Mouse (Mus musculus) Patski (cell line): Measurements from ENCODE around the gene Tub. TPM values are rescaled to one million over a fixed set of nuclear protein-coding genes. Genes with fewer than 3 reads are reported as not detected.
A peak's percentile ranks its signal among the peaks of the same experiment; 100 is the strongest.

Source experiments
- ATAC-seq: fragments of 100-300 bp; one replicate; pipeline ENCODE4 v1.8.0; 2021
- CTCF ChIA-PET: fragments of 350-600 bp; sonication (Branson Sonifier 250); formaldehyde crosslinking; loops from one replicate; lab custom pipeline; 2022; ENCODE audit warnings: inconsistent platforms; lab: Charles Lee
- POLR2A ChIA-PET: fragments of 350-600 bp; sonication (Branson Sonifier 250); formaldehyde crosslinking; loops from one replicate; lab custom pipeline; 2022; ENCODE audit warnings: antibody characterized with exemption, inconsistent platforms; lab: Charles Lee
- DNase-seq: peaks from one replicate; pipeline ENCODE4 v3.0.0-alpha.2; 2011; ENCODE audit warnings: low read depth, low spot score
- H3K27me3 ChIP-seq: fragments of 371-371 bp; one replicate; pipeline ENCODE4 v1.5.1; 2021
- CTCF ChIP-seq: fragments of 100-300 bp; IDR thresholded peaks from one replicate; pipeline ENCODE4 v1.5.1; 2021
- in situ Hi-C: fragments of 300-500 bp; cut with MboI; formaldehyde crosslinking; loops from 3 replicates; pipeline ENCODE4 v1.11.1; 2018; ENCODE audit warnings: low pct_unique_long_range_greater_than_20kb, mixed read lengths
- polyA plus RNA-seq: library from polyadenylated mRNA; unstranded; gene quantifications from one replicate; pipeline ENCODE4 v1.2.3, GENCODE M21; 2021

Tub gene
- polyA plus RNA-seq, 1 experiment from 2014 or later, result 0.30 TPM

GRCm38 (mm10) chr7:108941466-108941865, 8.7 kb upstream of the Tub start:
- CTCF ChIA-PET, result interaction anchor here (1.3 to 2.0 kb wide), 3 partner anchors 12 to 80 kb away, joined by 3 to 6 read pairs (median 5); no protein-coding TSS in a partner anchor
- in situ Hi-C loops, result no loop called here
- peak; percentile 52 for ATAC-seq
- POLR2A ChIA-PET, result interaction anchor here (1.7 kb wide), 1 partner anchor 80 kb away, joined by 5 read pairs; no protein-coding TSS in a partner anchor
- no peak for TF ChIP-seq CTCF
- peak; percentile 41 for DNase-seq
- H3K27me3 ChIP-seq, result no peaks in the 10 kb centered on the region

- no peaks in the 10 kb centered on the region for H3K27me3 ChIP-seq
- ChIA-PET POLR2A (no interaction called here), CTCF (interaction anchor here (0.8 to 2.4 kb wide), 7 partner anchors 9 to 78 kb away, joined by 3 to 16 read pairs (median 4); partner anchors contain the start of genes Eif3f and Nlrp10)
- ATAC-seq, result peak; percentile 84
- no peak for DNase-seq
- in situ Hi-C loops, result no loop called here
- peak; percentile 81 for TF ChIP-seq CTCF
Observed at GRCm38 (mm10) chr7:108944002-108944401, 6.1 kb upstream of the Tub start.

- H3K27me3 ChIP-seq, result peaks cover 7% of the 10 kb centered on the region
- DNase-seq, result no peak
- TF ChIP-seq CTCF, result no peak
- no peak for ATAC-seq
- ChIA-PET POLR2A (no interaction called here), CTCF (interaction anchor here (1.2 kb wide), 1 partner anchor 8 kb away, joined by 3 read pairs; no protein-coding TSS in a partner anchor)
- in situ Hi-C loops, result no loop called here
Observed at GRCm38 (mm10) chr7:108948611-108949010, 1.5 kb upstream of the Tub start.

- ATAC-seq, result no peak
- H3K27me3 ChIP-seq, result peaks cover 7% of the 10 kb centered on the region
- CTCF ChIA-PET, result no interaction called here
- no peak for TF ChIP-seq CTCF
- DNase-seq, result no peak
- in situ Hi-C loops, result no loop called here
- POLR2A ChIA-PET, result interaction anchor here (0.6 kb wide), 1 partner anchor 16 kb away, joined by 3 read pairs; no protein-coding TSS in a partner anchor
Observed at GRCm38 (mm10) chr7:108949301-108949700, 837 bp upstream of the Tub start.

GRCm38 (mm10) chr7:108950762-108951331, 709 bp downstream of the Tub start:
- ChIA-PET POLR2A (no interaction called here), CTCF (no interaction called here)
- DNase-seq (no peak), ATAC-seq (no peak)
- peaks cover 7% of the 10 kb centered on the region for H3K27me3 ChIP-seq
- no peak for TF ChIP-seq CTCF
- in situ Hi-C loops, result no loop called here

GRCm38 (mm10) chr7:108952801-108953200, 2.7 kb downstream of the Tub start:
- TF ChIP-seq CTCF, result no peak
- no peak for DNase-seq
- ATAC-seq, result no peak
- in situ Hi-C loops, result no loop called here
- peaks cover 7% of the 10 kb centered on the region for H3K27me3 ChIP-seq
- ChIA-PET POLR2A (no interaction called here), CTCF (interaction anchor here (0.9 to 2.1 kb wide), 3 partner anchors 9 to 67 kb away, joined by 4 to 8 read pairs (median 5); no protein-coding TSS in a partner anchor)

- in situ Hi-C loops, result no loop called here
- peaks cover 7% of the 10 kb centered on the region for H3K27me3 ChIP-seq
- CTCF ChIA-PET, result interaction anchor here (0.6 to 2.1 kb wide), 6 partner anchors 10 to 68 kb away, joined by 3 to 8 read pairs (median 5); no protein-coding TSS in a partner anchor
- POLR2A ChIA-PET, result no interaction called here
- DNase-seq (no peak), ATAC-seq (peak; percentile 64)
- TF ChIP-seq CTCF, result peak; percentile 77
Observed at GRCm38 (mm10) chr7:108954185-108954584, 4.0 kb downstream of the Tub start.

- ATAC-seq, result no peak
- no peak for TF ChIP-seq CTCF
- CTCF ChIA-PET, result interaction anchor here (0.8 to 2.7 kb wide), 5 partner anchors 8 to 64 kb away, joined by 3 to 9 read pairs (median 3); no protein-coding TSS in a partner anchor
- no peaks in the 10 kb centered on the region for H3K27me3 ChIP-seq
- DNase-seq, result no peak
- in situ Hi-C loops, result no loop called here
- POLR2A ChIA-PET, result no interaction called here
Observed at GRCm38 (mm10) chr7:108957734-108958133, 7.6 kb downstream of the Tub start.

- DNase-seq, result no peak
- peak; percentile 25 for TF ChIP-seq CTCF
- in situ Hi-C loops, result loop anchor here (5.0 kb wide), 1 partner anchor 56 kb away; no protein-coding TSS in a partner anchor
- ATAC-seq, result no peak
- ChIA-PET CTCF (interaction anchor here (1.7 kb wide), 1 partner anchor 9 kb away, joined by 4 read pairs; no protein-coding TSS in a partner anchor), POLR2A (interaction anchor here (0.5 kb wide), 1 partner anchor 16 kb away, joined by 3 read pairs; no protein-coding TSS in a partner anchor)
- H3K27me3 ChIP-seq, result no peaks in the 10 kb centered on the region
Observed at GRCm38 (mm10) chr7:108965968-108966367, 15.8 kb downstream of the Tub start.

GRCm38 (mm10) chr7:108966742-108967362, 16.7 kb downstream of the Tub start:
- peak; percentile 88 for TF ChIP-seq CTCF
- in situ Hi-C loops, result loop anchor here (5.0 kb wide), 1 partner anchor 55 kb away; no protein-coding TSS in a partner anchor
- H3K27me3 ChIP-seq, result no peaks in the 10 kb centered on the region
- CTCF ChIA-PET, result interaction anchor here (0.8 to 2.4 kb wide), 11 partner anchors 10 to 116 kb away, joined by 3 to 10 read pairs (median 3); no protein-coding TSS in a partner anchor
- no peak for DNase-seq
- peak; percentile 89 for ATAC-seq
- POLR2A ChIA-PET, result interaction anchor here (0.6 kb wide), 1 partner anchor 8 kb away, joined by 3 read pairs; no protein-coding TSS in a partner anchor
